Mouse (Mus musculus) liver, adult 2 months (tissue): ENCODE results near the gene Gse1.

Experiments used
- CTCF ChIP-seq: fragments of 200-500 bp; IDR thresholded peaks from 2 replicates; pipeline ENCODE4 v1.5.1; 2011; ENCODE audit warnings: low read depth, low read length, control low read depth
- POLR2A ChIP-seq: fragments of 200-500 bp; IDR thresholded peaks from 2 replicates; pipeline ENCODE4 v1.6.1; 2011; ENCODE audit warnings: low read length, control low read depth; ENCODE audit not compliant: insufficient read depth; ENCODE audit errors: extremely low read depth

- TF ChIP-seq CTCF, result no peak
- TF ChIP-seq POLR2A, result no peak
Observed at GRCm38 (mm10) chr8:120249800-120250336, 21.6 kb downstream of the Gse1 start.
